Mouse (Mus musculus): Measurements from ENCODE around the gene Ghrhr.

DNA sequence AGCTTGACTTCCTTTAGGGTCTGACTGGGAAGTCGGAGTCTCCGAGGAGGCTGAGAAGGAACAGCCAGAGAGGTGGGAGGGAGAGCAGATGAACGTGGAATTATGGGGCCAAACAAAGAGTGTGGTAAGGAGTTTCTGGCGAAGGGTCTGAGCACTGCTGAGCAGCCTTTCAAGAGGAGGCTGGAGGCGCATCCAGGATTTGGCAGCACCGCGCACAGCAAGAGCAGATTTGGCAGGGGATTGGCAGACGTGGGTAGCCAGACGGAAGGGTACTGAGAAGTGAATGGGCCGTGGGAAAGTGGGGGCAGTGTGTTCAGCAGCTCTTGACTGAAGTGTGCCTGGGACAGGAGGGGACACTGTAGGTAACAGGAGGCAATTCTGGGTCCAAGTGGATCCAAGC, 18.8 kb downstream of the Ghrhr start:
- TF ChIP-seq CTCF (IDR thresholded peaks at IDR 0.05; ENCODE audit: low read depth) = no peak
- no peak for TF ChIP-seq EP300 (IDR thresholded peaks at IDR 0.05; ENCODE audit: low read depth)
